Mouse (Mus musculus) MEL-GATA-1-ER (cell line): ENCODE results near the gene Smug1.

Experiments used
- DNase-seq: peaks from one replicate; pipeline ENCODE4 v3.0.0-alpha.2; 2012; ENCODE audit warnings: low read depth; ENCODE audit errors: extremely low read depth

Gene Smug1

DNA sequence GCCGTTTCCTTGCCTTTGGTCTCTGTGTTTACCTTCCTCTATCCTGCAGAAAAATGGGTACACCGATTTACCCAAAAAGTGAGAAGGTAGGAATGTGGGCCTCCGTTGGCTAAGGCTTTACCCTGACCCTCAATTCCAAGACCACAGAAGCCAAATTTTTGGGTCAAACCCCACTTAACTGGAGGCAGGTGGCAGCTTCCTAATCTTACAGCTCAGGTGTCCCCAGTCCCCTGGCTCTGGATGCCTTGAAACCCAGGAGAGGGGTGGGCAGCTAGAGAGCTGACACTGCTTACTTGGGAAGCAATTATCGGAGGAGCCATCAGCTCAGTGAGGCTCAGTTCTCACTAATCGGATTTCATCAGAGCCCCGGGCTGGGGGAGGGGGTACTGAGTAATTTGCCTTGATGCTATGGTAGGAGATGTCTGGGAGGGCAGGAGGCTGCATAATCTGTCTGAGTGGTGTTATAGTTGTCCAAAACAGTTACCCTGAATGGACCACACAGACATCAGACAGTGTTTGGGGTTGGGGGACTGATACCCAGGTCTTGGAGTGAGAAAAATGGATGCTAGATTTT lies at the start of gene Smug1:
TSS of gene Smug1 (minus strand) at position 51 of the 574 bp plus-strand sequence.
- no peak for DNase-seq

DNA sequence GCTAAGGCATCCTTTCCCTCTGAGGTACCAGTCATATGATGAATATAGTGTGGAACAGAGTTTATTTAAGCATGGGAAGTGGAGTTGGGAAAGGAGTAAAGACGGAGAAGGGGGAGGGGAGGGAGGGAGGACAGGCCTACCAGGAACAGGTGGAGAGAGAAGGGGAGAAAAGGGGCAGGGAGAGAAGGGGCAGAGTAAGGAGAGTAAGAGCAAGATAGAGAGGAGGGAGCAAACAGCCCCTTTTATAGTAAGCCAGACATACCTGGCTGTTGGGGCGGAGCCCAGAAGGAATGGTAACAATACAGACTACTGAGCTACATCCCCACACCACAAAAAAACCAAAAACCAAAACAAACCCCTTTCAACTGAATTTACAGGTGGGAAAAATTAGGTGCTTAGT lies 49.2 kb upstream of the Smug1 start:
- no peak for DNase-seq

DNA sequence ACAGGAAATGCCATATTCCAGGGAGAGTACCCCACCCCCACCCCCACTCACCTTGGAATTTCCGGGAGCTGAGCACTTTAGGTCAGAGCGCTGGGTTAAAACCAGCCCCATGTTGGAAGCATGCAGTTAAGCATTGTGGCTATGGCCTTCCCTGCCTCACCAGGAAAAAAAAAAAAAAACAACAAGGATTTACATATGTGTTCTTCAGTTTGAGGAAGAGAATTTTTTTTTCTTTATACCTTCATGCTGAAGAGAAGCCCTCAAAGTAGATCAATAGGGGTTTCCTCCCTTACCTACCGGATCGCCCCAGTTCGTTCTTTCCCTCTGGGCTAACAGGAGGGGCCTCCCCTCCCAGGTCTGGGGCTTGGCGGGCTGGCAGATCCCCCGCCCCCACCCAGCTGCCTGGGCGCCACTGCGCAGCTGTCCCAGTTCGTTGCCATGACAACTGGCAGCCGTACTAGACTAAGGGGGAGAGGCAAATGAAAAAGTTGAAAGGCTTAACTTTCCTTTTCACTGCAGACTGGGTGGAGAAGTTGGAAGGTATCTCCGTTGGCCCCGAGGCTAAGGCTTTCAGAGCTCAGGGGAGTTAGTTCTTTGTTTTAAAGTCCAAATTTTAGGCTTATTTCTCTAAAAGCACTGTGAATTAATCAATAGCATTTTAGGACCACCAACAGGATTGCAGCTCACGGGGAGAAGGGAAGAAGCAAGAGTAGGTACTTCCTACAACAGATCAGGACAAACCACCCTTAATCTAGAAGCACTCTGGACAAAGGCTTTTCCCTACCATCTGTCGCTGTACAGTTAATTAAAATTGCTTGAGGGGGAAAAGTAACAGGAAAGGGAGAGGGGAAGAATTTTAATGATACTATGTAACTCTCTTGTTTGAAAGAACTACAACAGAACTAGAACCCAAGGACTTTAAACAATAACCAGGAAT lies 48.3 kb upstream of the Smug1 start:
- no peak for DNase-seq

DNA sequence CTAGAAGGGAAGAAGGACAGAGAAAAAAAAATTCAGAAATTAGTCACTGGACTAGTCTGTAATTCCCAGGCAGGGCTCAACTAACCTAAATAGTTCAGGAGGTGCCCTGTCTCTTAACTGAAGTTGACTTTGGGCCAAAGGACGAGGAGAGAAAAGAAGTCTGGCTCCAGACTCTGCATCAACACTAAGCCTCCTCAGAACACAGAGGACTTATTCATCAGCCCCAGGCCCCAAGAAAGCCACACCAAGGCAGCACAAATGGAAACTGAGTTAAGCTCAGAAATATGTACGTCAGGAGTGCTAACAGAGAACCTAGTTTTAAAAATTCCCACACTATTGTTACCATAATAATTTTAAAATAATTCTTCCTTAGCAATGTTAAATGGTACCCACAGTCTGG lies 47.3 kb upstream of the Smug1 start:
- no peak for DNase-seq

DNA sequence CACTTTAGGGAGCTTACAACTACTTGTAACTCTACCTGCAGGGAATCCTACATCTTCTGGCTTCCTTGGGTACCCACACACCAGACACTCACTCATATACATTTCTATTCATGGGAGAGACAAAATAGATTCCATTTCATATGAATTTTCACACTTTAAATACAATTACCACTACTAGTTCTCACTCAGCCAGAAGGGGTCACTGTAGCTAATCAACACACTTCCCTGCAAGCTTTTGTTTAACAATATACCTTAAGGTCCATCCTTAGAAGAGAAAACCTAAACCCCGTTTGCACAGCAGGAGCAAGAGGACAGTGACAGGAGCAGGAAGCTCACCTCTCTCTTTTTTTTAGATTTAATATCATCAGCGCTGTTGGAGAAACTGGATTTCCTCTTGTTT lies 38.3 kb upstream of the Smug1 start:
- DNase-seq: no peak

DNA sequence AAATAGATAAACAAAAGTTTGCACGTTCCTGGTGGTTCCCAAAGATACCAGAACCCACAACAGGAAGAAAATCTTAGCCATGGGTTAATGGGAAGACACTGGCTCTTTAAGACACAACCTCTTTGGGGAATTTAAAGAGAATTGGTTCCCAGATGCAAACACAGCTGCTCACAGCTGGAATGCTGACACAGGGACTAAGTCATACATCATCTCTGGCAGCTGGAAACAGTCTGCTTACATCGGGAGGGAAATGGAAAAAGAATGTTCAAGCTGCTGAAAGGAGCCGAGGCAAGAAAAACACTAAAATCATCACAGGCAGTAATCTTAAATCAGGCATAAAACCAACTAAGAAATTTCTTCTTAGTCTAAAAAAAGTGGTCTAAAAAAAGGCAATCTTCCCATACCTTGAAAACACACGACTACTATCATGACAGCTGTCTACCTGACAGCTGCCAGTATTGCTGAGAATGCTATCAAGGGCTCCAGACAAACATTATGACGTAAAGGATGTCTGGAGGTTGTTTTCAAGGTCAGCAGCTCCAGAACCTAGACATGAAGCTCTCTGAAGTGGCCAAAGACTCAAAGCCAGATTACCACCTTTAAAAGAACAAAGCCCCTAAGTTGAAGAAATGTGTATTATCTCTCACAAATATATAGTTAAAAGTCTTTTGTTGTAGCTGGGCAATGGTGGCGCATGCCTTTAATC lies 35.3 kb upstream of the Smug1 start:
- no peak for DNase-seq

DNA sequence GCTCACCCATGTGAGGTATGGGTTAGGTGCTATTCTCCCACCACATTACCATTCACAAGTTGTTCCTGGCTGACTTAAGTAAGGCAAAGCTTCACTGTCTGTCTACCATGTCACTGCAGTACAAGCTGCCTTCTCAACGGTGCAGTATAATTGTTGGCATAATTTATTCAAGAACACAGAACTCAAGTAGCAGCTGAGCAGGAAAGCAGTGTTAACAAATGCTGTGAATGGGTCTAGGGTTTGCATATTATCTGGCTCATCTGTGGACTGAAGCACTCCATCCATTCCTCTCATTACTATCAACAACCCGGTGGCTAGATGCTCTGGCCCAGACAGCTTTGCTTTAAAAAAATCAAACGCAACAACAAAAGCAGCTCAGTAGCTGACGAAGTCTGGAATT lies 30.9 kb upstream of the Smug1 start:
- DNase-seq: no peak

DNA sequence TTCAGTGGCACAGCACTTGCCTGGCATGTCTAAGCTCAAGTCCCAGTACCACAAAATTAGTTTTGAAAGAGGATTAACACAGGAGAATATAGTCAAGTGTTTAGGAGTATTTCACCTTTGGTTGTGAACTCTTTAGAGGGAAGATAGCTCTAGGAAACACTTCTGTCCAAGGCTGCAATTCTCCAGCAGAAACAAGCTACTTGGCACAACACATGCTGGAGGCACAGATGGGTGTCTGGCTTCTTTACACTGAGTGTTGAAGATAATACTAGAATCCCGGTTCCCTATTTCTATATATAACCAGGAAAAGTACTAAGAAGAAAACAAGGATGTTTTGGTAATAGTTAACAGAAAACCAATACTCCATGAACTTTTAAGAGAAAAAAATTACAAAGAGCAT lies 29.9 kb upstream of the Smug1 start:
- DNase-seq: no peak

DNA sequence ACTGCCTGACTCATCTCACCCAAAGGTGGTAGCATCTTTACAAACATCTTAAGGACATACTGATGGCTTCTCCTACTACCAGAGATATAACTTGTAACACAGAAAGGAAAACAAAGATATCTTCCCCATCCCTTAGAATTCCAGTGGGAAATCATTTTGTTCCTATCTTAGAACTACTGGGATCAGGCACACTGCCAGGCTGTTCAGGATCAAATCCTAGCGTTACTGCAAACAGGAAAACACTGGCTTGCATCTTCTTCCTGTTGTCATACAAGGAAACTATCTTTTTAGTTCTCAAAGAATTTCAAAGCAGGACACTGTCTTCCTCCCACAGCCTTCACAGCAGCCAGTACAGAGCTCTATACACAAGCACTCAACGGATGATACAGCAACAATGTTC lies 26.7 kb upstream of the Smug1 start:
- DNase-seq: no peak

DNA sequence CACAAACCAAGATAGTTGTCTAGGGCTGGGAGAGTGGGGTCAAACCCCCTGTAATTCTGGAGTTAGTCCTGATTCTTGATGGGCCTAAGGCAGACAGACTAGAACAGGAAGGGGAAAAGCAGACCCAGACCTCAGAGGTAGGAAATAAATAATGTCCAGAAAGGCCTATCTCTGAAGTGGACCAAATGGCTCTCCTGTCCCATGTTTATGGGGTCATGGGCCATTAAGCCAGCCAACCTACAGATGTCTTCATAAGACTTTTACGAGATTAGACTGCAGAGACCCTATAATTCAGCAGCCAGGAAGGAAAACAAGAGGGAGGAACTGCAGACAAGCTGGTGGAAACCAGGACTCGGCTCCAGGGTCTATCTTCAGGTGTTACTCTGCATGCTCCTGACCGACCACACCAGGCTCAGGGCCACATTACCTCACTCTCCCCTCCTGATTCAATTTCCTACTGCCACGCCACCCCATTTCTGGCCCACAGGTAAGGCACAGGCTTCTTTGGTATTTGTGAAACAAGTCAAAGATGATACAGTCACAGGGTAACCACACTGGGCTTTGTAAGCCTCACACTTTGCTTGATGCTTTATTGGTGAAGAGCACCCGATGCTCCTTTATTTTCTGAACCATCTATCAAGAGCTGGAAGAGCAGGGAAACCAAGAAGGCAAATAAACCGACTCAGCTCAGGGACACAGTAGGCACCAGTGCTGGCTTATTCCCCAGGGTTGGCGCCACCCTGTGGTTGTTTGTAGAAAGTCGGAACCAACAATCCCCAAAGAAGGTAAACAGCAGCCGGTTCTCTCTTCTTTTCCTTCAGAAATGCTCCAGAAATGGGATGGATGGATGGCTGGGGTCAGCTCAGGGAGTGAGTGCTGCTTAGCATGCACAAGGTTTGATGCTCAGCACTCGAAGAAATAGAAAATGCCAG lies 23.9 kb upstream of the Smug1 start:
- DNase-seq: no peak

DNA sequence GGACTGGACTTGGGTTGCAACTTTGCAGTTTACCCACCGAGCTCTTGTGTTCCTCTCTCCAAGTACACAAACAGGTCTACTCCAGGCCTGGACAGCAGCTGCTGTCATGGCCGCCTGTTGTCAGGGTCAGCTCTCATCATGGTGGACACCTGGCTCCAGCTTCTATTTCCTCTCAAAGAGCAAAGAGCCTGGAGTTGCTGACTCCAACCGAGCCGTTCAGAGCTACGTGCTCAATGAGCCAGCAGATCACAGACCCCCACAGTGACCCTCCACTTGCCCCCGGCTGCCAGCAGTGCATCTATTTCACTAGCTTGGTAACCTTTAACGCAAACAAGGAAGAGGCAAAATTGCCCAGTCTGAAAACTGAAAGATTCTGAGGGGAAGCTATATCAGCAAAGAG lies 23.2 kb upstream of the Smug1 start:
- no peak for DNase-seq

DNA sequence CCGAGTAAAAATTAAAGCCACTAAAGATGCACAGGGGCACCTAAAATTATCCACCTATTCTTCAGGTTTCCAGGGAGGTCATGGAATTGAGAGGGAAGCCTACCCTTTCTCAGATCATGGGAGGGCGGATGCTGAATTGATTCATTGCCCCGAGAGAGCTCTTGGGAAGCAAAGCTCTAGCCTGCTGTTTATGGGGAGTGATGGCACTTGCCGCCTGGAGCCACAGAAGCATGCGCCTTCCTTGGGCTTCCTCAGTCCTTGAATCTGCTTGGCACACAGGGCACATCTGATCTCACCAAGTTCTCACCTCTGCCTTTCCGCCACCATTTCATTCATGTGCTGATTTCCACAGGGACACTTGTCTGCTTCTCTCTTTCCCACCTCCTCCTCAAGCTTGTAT lies 20.9 kb upstream of the Smug1 start:
- DNase-seq: no peak

DNA sequence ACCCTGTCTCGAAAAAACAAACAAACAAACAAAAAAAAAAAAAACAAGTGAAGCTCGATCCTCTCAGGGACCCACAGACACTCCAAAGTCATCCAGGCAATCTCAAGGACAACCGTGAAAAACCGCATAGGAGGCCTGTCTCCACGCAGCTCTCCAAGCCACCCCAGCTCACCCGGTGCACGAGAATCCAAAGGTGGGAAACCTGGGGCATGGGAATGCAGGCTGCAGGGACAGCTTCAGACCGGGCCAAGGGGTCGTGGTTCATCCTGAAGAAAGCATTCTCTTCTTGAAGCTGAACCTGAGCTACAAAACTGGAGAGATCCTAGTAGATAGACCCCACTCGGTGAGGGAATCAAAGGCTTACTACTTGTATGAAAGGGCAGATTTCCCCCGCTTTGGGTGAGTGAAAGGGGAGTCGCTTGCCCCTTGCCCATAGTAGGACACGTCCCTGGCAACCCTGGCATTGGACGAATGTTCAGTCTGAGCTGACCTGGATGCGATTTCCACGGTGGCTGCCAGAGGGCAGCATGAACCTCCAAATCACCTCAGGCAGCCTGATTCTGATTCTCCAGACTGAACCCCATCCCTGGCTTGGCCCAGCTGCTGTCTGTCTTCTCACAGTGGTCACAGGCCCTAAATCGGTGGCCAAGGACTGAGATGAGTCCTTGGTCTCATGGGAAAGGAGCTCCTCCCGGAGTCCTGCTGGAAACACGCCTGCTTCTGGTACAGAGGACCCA lies 18.7 kb upstream of the Smug1 start:
- no peak for DNase-seq

DNA sequence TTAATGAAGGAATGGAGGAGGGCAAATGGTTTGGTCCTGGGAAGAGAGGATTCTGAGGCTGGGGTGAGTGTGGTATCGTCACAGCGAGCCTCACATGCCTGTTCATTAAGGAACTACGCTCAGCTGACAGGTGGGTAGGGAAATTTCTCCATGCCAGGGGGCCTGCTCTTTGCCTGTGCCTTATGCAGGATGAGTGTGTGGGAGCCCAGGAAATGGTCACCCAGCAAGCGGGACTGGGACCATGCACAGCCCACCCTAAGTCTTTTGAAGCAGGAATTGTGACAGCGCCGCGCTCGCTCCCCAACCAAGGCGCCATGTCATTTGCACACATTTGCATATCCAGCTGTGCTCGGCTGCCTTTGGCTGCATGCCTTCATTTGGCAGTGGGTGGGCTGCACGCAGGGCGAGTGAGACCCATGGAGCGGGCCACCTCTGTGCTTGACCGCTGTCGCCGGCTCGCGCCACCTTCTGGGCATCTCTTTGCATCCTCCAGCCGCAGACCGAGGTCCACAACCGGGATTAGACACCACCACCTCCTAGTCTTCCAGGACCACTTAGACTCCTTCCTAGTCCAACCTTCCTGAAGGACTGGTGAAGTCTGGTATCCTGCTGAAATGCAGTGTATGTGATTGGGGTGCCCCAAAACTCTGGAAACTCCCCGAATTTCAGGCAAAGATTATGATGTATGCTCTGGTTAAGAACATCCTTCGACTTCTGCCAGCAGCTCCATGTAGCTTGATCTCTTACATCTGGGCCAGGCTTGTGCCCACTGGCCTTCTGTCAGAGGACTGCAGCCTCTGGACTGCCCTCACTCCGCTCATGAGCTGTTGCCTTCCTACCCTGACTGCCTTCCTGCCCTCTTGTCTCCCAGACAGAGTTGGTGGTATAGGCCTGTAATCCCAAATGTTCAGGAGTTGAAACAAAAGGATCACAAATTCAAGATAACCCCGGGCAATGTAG lies 17.0 kb upstream of the Smug1 start:
- no peak for DNase-seq

DNA sequence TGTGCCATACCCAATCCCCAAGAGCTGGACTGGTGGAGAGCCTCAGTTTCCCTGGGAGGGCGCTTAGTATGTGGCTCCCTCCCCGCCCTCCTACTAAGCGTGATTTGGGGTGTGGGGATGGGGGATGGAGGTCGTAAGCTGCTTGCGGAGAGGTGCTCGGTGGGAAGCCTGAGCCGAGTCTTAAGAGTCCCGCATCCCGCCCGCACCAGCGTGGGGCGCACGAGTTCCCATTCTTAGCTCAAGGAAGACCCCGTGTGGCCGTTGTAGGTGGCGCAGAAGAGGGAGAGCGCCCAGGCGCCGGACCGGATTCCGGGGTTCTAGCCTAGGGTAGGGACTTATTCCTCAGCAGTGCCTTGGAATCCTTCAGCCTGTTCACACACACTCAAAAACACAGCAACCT lies 16.2 kb upstream of the Smug1 start:
- no peak for DNase-seq

DNA sequence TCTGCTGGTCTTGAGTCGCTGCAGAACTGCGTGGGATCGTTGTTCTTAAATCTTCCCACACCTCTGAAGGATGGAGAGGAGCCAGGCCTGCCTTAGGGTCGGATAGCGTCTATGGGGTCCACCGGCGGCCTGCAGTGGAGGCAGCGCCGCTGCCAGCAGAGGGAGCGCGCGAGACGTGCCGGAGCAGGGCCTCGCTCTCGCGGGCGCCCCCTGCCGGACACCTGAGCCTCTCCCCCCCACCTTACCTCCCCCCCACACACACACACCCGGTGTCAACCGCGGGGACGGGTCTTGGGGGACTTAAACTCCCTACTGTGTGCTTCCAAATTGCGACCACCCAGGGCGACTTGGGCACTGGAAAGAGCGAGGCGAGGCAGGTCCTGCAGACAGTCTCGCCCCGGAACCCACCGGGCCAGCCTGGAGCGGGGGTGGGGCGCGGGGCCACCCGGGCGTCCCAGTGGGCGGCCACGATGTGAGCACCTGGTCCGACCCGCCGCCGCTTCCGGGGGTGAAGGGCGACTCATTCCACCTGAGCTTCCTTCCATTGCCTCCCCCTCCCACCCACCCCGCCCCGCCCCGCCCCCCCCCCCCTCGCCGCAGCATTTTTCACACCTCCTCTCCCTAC lies 15.4 kb upstream of the Smug1 start:
- DNase-seq: no peak

DNA sequence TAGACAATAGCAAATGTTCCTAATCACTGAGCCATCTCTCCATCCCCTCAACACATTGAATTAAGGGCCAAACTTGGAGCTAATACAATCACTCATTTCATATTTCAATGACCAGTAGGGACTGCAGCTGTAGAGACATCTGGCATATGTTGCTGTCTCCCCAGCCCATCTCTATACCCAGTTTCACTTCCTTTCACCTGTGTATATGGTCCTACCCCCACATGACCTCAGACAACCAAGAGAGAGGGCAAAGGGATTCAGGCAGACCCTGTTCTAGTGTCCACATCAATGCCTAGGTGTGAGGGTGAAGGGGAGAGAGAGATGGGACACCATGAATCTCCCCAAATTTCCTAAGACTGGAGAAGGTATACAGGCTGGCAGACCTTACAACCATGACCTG lies 13.5 kb upstream of the Smug1 start:
- no peak for DNase-seq

DNA sequence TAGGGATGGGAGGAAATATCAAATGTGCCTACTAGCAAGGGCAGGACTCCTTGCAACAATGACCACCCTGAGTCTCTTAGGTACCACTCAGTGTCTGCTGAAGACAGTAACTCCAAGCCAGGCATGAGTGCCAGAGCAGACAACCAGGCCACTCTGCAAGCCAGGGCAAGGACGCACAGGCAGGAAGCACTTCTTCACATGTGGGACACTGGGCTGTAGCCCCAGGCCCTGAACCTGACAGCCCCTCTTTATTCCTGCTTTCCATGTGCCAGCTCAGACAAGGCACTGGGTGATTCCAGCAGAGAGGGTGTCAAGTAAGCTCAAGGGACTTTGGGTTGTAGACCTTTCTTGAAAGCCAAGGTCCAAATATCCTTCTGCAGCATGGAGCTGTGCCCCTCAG lies 11.9 kb upstream of the Smug1 start:
- no peak for DNase-seq

DNA sequence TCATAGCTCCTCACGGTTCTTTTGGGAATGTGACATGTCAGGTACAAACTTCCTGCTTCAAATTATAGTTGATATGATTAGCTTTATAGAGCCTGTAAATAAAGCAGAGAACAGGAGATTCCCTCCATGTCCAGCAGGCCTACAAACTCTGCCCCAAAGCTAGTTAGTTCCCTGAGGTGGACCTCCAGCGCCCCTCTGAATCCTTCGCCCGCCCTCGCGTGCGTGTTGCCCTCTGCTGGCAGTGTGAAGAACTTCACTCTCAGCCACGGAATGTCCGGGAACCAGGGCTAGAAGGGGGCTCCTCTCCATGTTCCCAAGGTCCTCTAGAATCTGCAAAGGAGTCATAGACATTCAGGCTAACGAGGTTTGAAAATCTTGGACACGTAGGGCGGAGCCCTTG lies 11.2 kb upstream of the Smug1 start:
- DNase-seq: no peak
